Mouse (Mus musculus): Measurements from ENCODE around the gene Arl8a.
"Not testable (repeated sequence)": the region's sequence is repeated elsewhere in the genome, so short reads cannot be mapped to it uniquely, and the experiment has no call there.

Arl8a gene

DNA sequence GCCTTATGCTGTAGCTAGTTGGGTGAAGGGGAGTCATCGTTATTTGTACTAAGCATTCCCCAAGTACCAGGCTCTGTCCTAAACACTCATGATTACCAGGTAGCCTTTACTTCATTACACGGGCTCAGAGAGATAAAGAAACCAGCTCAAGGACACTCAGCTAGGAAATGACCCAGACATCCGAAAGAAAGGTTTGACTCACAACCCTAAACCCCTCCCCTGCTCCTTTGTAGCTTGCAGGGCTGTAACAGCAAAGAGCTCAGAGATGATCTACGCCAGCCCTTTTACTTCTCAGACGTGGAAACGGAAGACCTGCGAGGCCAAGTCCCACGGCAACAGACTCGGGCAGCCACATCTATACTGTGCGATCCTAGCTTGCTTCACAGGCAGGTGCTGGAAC is 23.7 kb downstream of the Arl8a start:
- DNase-seq (ENCODE audit: low spot score), result no peak

DNA sequence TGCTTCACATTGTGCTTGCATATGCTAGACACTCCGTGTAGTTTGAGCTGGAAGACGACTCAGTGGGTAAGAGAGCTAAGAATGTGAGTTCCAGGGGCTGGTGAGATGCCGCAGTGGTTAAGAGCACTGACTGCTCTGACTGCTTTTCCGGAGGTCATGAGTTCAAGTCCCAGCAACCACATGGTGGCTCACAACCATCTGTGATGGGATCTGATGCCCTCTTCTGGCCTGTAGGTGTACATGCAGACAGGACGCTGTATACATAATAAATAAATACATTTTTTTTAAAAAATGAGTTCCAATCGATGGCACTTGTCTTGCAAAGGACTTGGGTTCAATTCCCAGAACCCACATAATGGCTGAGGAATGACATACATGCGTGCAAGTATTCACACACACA is 24.6 kb downstream of the Arl8a start:
- no peak for DNase-seq (ENCODE audit: low spot score)

DNA sequence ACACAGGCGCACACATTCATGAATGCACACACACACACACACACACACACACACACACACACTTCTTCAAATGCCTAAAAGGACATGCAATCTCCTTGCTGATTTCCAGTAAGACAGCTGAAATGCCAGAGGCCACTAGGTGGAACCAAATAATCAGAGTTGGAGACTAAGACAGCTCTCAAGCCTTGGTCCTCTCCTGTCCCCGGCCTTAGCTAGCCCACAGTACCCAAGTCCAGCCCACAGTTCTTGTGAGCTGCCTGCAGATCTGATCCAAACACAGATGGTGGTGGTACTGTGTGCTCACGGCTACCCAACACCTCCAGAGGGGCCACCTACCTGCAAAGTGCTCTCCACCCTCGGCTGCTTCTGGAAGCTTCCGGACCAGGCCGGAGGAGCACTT is 25.4 kb downstream of the Arl8a start:
- peak; percentile 75 for DNase-seq (ENCODE audit: low spot score)

DNA sequence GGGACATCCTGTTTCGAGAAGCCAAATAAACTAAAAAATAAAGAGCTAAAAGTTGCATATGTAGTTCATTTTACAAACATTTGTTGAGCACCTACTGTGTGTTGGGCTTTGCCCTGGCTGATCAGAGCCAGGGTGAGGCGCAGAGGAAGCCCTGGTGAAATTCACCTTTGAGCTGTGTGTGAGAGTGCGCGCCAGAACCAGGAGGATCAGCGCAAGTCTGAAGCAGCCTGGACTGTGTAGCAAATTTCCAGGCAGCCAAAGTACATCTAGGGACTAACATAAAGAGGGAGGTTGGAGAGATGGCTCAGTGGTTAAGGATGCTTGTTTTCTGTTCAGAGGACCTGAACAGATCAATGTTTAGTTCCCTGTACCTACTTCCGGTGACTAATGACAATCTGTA is 26.7 kb downstream of the Arl8a start:
- DNase-seq (ENCODE audit: low spot score), result no peak

DNA sequence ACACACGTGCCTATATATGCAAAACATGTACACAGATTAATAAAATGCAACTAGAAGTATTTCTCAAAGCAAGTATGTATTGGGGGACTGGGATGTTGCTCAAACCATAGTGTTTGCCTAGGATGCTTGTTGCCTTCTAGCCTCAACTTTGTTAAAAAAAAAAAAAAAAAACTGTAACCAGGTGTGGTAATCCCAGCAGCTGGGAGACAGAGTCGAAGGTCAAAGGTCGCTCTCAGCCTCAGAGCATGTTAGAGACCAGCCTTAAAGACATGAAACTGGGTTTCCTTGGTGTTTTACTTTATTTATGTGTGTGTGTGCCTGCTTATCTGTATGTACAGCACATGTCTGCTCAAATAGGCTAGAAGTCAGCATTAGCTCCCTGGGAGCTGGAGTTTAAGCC is 28.6 kb downstream of the Arl8a start:
- no peak for DNase-seq (ENCODE audit: low spot score)

DNA sequence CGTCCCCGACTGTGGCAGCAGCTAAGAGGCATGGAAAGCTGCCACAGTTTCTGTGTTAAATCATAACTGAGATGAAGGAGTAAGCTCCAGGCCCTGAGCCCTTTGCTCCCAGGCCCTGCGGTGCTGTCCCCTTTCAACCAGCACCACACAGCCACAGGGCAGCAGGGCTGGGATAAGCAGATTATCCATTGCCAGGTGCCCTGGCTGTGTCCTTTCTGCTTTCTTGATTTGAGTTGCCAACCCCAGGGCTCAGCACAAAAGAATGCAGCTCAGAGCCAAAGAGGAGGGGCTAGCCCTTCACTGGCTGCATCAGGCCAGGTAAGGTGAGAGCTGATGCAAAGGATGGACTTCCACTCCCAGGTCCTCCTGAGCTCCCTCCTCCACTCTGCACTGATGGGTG is 31.1 kb downstream of the Arl8a start:
- DNase-seq (ENCODE audit: low spot score), result no peak

DNA sequence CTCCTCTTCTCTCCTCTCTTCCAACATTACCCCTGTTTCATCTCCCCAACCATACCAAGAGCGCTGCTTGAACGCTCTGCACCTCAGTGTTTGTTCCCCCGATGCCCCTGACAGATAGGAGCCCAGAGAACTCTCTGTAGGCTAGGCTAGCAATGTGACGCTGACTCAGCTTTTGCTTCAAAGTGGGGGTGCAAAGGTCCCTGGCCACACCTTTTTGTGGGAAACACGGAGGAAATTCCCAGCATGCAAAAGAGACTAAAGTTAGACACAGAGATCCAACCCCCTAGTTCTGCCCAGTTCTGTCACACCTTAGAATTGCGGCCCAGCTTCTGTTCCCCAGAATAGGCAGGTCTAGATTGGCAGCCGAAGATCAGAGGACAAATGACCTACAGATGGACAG is 32.2 kb downstream of the Arl8a start:
- DNase-seq (ENCODE audit: low spot score), result no peak

DNA sequence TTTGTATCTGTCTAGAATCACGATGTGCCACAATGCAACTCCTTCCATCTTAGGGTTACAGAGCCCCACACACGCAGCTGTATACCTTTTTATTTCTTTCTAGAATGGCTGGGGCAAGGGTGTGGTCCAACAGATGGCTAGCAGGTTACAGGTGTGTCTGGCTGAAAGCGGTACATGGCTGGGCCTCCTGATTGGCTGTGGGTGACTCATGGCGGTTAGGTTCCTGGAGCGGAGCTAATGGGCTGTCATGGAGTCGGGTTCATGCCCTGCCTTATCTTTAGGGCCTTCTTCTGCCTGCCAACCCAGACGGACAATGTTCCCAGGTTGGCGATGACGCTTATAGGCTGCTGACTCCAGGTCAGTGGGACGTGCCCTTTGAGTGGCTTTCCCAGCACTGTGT is 34.2 kb downstream of the Arl8a start:
- DNase-seq (ENCODE audit: low spot score), result no peak

DNA sequence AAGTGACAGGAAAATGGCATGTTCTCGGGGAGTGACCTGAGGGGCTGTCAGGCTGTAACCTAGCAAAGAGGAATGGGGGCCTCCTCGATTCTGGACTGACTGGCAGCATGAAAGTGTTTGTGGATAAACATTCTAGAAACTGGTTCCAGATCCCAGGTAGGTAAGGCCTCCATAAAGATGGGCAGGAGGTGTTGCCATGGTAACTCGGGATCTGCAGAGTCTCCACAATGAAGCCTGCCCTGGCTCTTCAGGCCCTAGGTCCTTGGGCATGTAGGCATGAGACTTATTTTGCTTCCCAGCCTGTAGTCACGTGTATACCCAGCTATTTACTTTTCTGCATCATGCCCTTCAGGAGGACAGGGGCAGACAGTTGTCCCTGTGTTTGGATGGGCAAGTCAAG is 34.7 kb downstream of the Arl8a start:
- DNase-seq (ENCODE audit: low spot score), result no peak

DNA sequence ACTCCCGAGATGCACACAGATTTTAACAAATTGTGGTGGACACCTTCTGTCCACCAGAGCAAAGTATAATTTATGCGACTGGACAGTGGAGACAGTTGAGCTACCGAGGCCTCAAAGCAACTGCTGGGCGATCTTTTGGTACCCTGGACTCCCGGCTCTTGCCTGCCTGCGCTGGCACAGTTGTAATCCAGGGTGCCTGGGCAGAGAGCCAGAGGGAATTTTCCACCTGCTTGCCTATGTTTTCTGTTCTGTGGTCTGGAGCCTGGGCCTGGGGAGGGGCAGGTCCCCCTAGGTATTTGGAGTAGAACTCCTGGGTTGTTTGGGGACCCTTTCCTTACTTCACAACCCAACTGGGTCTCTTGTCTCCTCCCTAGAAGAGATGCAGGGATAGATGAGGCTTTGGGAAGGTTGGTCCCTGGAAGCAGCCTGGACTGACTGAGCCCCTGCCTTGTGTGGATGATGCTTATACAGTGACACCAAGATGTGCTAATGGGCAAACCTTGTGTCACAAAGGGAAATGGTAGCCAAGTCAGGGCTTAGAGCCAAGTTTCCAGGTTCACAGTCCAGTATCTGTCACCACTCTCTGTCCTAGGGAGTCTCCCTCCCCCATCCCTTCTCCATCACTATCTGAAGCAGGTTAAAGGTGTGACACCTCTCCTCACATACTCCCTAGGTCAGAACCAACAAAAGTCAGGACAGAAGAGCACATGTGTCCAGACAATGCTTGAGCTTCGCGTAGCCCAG is 35.4 kb downstream of the Arl8a start:
- no peak for DNase-seq (ENCODE audit: low spot score)

DNA sequence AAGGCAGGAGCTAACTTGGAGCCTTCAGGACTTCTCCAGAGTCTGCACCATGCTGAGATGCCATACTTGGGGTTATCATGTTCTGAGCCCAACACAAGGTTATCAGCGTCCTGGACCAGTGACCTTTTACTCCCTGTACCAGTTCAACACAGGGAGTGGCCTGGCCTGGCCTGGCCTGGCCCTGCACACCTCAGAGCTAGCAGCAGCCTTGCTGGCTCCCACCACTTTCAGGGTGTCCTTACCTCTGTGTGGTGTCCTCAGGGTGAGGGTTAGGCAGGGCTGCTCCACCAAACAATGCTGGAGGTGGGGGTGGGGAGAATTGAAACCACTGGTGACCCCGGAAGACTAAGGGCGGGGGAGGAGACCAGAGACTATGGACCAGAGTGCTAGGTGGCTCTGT is 36.4 kb downstream of the Arl8a start:
- DNase-seq (ENCODE audit: low spot score), result no peak

DNA sequence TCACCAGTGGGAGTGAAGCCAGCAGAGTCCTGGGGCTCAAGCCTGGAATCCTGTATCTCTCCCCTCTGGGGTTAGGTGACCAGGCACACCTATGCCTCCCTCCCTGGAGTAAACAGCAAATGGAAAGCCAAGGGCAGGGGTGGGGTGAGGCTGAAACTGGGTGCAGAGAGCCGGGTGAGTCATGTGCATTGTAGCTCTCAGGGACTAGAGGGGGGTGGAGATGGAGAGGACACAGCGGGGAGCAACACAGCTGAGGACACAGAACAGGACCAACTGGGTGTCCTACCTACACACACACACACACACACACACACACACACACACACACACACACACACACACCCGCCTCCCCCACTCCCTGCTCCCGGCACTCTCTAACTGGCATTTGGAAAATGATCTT is 36.8 kb downstream of the Arl8a start:
- DNase-seq (ENCODE audit: low spot score), result no peak

DNA sequence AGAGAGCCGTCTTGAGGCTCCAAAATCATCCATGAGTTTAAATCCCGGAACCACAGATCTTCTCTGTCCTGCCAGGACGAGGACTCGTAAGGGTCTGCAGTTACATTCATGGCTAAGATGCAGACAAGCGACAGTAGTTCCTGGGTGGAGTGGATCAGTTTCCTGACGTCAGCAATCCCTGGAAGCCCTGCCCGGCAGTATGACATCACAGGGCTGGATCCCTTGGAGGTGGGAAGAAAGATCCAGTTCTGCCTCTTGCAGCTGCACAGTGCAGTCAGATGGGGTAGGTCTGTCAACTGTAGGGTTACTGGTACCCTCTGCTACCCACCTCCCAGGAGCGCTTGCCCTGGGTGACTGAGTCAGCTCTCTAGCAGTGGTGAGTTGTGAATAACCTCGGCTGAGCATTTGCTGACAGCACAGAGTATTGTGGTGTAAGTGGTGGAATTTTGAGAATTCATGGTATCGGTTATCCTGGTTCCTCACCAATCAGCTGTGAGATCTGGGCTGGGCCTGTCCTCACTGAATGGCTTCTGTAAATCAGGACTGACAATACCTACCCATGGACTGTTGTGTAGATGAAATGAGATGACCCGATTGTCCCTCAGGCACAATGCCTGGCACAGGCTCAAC is 37.4 kb downstream of the Arl8a start:
- DNase-seq (ENCODE audit: low spot score), result no peak

DNA sequence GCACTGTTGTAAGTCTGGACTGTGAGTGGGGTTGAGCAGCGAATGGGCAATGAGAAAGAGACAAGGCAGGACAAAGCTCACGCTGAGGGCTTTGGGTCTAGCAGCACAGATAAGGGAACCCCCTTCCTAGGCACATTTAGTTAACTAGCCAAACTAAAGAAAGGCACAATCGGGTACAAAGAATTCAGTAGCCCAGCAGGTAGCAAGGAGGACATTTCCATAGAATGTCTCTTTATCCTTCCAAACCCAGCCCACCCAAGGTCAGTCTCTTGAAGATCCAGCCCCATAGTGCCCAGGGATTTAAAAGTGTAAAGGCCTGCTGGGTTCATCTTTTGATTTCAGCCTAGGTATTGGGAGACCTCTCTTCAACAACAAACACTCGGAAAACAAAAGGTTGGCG is 39.3 kb downstream of the Arl8a start:
- DNase-seq (ENCODE audit: low spot score), result no peak

DNA sequence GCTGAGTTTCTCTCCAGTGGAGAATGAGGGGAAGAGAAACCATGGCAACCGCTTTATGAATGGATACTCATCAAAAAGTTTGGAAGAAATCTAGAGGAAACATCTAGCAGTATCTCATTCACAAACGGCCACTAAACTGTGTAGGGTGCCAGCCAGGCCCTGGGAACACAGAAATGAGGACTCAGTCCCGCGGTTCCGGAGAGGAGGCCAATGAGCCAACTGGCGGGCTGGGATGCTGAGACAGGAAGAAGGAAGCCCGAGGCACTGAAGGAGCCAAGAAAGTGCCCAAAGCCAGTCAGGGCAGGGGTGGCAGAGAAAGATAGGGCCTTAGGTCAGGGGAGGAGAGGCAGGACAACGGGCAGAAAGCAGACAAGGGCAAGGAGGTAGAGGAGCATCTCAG is 39.8 kb downstream of the Arl8a start:
- no peak for DNase-seq (ENCODE audit: low spot score)

DNA sequence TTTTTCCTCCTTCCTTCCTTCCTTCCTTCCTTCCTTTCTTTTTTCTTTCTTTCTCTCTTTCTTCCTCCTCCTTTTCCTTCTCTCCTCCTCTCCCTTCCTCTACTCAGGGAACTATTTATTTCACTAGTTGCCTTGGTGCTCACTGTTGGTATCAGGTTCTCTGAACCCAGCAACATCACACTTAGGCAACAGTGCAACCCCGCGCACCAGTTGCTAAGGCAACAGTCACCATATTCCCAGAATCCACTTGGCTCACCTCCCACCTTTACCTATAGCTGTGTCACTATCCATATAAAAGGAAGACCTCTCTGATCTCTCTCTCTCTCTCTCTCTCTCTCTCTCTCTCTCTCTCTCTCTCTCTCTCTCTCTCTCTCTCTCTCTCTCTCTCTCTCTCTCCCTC is 40.4 kb downstream of the Arl8a start:
- not testable (repeated sequence) for DNase-seq (ENCODE audit: low spot score)

DNA sequence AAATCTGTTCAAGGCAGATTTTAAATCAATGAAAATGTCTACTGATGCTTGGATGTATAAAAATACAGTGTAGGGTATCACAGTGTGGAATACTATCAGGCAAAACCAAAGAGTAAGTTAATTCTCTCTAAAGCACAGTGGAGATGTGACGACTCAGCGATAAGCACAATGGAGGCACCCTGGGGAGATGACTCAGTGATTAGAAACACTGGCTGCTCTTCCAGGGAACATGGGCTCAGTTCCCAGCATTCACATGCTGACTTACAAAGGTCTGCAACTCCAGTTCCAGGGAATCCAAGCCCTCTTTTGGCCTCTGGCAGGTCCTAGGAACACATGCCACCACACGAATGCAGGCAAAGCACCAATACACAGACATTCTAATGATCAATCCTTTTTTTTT is 41.6 kb downstream of the Arl8a start:
- DNase-seq (ENCODE audit: low spot score), result no peak

DNA sequence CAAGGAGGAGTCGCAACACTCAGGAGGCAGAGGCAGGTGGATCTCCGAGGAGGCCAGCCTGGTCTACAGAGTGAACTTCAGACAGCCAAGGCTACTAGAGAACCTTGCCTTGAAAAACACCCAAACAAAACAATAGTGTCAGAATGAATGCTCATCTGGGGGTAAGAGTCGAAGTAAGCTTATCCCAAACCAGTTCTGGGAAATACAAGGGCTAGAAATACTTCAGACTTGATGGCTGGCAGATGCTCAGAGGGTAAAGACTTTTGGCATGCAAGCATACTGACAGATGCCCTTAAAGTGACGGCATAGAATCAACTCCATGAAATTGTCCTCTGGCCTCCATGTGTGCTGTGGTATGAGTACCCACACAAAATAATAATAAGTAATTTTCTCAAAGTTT is 42.6 kb downstream of the Arl8a start:
- no peak for DNase-seq (ENCODE audit: low spot score)

DNA sequence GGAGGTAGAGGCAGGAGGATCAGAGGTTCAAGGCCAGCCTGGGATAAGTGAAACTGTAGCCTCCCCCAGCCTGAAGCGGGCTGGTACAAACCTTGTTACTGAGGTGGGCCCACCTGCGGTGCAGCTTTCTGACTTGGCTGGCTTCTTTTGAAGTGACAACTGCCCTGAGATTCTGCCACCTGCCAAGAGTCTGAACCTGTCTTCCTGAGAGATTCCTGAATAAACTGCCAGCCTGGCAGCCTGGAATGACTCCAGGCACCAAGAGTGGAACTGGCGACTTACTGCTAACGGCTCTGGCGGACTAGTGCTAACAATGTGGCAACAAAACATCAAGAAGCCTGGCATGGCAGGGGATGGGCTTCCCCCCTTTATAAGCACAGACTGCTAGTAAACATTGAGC is 47.7 kb downstream of the Arl8a start:
- not testable (repeated sequence) for DNase-seq (ENCODE audit: low spot score)

DNA sequence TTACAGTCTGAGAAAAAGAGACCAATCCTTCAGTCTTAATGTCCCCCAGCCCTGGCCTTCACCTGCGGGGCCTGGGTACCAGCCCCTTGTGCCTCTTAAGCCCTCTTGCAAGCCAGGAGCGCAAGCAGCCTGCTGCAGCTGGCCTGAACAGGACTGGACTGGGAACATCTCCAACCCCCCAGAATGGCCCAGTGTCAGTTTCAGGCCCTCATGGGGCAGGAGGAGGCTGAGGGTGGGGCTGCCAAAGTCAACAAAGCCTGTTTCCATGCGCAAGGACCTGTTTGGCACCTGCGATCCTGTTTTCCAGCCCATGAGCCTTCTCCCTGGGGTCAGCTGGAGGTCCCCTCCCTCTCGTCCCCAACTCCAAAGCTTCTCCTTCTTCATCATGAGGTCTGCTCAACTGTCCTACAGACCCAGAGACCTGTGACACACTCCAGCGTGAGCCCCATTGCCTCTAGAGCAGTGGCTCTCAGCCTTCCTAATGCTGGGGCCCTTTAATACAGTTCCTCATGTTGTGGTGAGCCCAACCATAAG is 49.4 kb downstream of the Arl8a start:
- no peak for DNase-seq (ENCODE audit: low spot score)

DNA sequence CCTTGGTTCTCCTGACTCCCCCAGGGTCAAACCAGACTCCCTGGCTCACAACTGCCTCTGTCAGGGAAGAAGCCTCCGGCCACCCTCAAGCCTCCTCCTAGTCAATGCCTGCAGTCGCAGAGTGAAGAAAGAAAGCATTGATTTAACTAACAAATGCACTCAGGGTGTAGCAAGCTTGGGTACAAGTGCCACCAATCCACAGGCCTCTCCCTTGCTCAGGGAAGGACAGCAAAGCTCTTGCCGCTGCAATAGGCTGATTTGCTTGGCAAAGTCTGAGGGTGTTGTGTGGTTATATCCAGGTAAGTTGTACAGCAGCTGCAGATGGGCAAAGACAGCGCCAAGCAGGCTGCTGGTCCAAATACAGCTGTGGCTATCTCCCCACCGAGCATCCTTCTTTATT is 51.8 kb downstream of the Arl8a start:
- no peak for DNase-seq (ENCODE audit: low spot score)

DNA sequence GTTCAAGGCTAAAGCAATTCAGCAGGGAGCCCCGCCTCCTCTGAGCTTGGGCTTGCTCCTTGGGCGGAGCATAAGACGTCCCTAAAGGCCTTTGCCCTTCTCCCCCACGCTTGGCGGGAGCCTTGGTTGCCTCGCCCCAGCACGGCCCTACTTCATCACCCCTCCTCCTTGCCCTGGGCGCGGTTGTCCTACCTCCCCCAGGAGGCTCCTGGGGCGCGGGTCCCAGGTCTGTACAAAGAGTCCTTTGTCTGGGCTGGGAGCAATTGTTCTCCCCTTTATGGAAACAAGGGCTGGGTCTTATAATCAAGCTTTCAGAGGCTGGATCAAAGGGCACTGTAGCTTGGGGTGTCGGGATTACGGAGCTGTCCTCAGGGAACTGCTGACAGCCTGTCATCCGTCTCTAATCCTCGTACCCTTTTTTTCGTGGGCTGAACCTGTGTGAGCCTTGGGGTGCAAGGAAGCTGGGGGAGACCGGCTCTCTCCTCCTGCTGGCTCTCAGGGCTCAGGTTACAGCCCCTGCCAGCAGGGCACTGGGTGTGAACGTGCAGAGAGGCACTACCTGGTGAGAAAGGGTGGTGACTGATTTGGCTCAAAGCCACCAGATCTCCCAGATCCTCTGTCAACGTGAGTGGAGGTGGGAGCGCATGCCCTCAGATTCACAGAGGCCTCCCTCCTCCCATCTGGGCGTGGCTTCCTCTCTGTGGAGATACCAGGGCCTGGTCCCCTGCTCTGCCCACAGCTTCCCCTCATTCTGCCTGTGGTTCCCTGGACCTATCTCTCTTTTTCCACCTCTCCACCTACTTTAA is 52.6 kb downstream of the Arl8a start:
- DNase-seq (ENCODE audit: low spot score), result no peak

DNA sequence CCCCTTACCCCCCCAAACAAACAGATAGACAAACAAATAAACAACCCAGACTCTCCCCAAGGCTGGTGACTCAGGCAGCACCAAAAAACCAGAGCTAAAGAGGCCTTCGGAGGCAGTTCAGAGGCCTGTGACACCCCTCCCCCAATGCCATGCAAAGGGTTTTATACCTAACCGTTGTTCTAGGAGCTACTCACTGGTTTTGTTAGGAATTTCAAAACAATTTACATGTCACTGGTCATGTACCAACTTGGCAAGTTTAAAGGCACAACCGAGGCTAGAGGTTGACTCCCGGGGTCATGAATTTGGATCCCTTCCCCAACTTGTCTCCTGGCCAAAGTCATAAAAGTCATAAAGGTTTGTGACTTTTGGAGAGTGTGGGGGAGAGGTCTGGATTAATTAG is 53.8 kb downstream of the Arl8a start:
- no peak for DNase-seq (ENCODE audit: low spot score)

Measured in layer of hippocampus, adult 9-10 months (tissue).